Mouse (Mus musculus): Measurements from ENCODE around the gene Asb6.

The Asb6 gene

DNA sequence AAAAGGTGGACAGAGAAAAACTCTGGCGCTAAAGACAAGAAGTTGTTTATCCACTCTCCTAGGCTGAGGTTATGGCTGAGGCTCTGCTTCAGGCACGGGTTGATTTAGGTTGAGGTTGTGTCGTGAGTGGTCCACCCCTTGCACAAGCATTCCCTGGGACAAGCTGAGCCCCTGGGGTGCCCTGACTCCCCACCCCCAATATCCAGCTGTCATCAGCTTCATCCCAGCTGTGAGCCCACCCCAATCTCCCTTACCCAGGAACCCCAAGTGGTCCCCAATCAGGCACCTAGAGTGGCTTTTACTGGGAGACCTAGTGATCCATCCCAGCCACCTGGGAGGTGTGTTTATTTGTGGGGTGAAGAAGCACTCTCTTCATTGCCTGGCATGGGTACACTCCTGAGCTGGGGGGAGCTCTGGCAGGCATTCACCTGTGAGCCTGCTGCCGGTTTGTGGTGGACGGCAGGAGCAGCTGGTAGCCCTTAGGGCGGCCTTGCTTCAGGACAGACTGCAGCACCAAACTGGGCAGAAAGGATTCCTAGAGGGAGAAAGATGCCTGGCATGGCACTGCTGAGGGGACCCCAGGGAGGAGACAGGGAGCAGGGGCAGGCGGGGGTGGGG is 34.8 kb downstream of the Asb6 start:
- DNase-seq = no peak

DNA sequence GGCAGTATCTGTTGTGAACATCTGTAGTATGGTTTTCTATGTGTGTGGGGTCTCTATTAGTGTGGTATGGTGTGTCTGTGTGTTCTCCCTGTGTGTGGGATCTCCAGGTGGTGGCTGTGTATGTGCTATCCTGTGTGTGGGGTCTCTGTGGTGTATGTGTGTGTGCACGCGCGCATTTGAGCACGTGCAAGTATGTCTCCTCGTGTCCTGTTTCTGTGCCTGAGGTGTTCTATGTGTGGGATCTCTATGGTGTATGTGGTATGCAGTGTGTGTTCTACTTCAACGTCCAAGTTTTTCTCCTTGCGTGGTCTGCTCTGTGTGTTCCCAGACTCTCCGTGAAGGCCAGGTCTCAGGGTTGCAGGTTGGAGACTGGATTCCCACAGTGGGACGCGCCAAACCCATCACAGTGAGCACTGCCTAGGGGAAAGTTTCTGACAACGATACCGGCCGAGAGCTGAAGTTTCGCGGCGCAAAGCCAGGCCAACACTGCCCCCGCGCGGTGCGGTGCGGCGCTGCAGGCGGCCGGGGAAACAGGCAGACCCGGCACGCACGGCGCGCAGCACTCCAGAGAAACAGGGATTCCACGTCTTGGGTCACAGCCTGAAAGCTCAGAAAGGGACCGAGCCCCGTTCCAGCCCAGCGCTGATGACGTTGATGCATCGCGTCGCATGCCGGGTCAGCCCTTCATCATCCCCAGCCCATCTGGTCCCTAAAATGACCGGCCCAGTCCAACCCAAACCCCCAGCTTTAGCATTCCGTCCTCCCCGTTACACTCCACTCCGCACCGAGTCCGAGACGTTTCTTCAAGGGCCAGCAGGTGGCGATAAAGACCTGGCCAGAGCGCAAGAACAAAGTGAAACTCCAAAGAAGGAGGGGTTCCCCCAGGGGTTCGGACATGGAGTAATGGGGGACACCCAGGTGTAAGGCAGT is 35.7 kb downstream of the Asb6 start:
- DNase-seq = peak; percentile 97

DNA sequence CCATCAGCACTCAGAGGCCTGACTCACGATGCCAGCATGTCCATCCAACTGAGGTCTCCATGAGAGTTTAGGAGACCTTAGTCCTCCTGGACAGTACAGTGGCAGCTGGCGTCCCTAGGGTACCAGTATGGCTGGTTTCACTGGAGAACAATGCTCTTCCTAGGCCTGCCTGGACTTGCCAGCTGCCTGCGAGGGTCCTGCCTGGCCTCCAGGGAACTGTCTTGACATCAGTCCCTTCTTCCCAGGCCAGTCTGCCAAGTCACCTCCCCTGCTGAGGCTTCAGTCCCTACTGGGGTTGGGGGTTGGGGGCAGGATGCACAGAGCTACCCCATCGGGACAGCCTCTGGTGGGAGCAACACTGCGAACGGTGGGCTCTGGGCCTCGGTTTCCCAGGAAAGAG is 38.1 kb downstream of the Asb6 start:
- no peak for DNase-seq

DNA sequence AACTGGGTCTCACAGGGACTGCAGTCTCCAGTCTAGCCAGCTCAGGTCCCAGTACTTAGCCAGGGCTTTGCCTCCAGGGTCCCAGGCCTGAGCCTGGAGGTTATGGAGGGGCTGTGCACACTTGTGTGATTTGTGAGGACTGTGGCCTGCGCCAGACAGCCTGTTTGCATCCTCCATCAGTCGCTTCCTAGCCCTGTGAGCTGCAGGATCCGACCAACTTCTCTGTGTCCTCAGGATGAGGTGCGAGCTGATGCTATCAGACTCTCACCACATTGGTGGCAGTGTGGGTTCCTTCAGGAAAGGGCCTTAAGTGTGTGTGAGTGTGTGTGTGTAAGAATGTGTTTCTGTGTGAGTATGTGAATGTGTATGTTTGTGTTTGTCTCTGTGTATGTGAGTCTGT is 42.7 kb downstream of the Asb6 start:
- DNase-seq = no peak

DNA sequence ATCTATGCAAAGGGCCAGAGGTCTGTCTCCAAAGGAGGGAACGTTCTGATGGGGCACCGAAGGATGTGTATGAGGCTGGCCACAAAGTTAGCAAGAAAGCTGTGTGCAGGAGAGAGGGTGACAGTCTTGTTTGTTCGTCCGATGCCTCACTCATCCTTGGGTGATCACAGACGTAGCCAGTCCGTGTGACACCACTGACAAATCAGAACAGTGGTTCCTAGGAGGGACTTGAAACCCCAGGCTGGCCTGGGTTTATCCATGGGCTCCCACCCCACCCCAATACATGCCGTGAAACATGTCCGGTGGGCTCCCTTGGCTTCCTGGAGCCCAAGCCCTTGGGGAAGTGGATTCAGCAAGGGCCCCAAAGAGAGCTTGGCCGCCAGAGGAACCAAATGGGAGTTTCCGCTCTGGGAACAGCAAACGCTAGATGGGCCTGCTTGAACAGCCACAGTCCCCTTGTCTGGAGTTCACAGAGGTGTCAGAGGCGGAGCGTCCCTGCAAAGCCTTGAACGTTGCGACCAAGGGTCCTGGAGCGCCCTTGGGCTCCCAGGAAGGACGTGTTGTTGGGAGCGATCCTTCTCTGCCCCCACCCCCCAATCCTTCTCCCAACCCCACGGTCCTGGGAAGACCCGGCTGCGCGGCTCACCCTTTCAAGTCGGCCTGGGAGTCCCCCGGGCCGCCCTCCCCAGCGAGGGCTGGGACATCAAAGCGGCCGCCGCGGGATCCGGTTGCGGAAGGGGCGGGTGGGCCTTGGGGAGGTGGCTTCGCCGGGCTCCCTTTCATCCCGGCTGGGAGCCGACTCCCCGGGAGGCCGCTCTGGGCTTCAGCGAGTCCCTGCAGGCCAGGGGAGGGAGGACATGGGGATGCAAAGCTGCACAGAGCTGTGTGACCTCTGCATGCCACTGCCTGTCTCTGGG is 45.8 kb downstream of the Asb6 start:
- DNase-seq = no peak

DNA sequence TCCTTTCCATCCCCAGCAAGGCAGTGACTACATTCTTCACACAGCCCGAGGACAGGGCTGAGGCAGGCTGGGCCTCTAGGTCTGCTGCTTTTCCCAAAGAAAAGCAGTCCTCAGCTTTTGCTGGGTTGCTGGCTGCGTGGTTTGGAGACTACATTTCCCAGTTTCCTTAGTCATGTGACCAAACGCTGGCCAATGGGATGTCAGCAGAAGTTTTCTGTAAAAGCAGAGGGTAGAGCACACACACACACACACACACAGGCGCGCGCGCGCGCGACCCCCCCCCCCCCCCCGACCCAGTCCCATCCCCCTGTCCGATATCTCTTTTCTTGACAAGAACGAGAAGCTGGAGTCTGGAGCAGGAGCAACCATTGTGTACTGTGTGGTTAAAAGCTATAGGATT is 46.8 kb downstream of the Asb6 start:
- DNase-seq = peak; percentile 49

DNA sequence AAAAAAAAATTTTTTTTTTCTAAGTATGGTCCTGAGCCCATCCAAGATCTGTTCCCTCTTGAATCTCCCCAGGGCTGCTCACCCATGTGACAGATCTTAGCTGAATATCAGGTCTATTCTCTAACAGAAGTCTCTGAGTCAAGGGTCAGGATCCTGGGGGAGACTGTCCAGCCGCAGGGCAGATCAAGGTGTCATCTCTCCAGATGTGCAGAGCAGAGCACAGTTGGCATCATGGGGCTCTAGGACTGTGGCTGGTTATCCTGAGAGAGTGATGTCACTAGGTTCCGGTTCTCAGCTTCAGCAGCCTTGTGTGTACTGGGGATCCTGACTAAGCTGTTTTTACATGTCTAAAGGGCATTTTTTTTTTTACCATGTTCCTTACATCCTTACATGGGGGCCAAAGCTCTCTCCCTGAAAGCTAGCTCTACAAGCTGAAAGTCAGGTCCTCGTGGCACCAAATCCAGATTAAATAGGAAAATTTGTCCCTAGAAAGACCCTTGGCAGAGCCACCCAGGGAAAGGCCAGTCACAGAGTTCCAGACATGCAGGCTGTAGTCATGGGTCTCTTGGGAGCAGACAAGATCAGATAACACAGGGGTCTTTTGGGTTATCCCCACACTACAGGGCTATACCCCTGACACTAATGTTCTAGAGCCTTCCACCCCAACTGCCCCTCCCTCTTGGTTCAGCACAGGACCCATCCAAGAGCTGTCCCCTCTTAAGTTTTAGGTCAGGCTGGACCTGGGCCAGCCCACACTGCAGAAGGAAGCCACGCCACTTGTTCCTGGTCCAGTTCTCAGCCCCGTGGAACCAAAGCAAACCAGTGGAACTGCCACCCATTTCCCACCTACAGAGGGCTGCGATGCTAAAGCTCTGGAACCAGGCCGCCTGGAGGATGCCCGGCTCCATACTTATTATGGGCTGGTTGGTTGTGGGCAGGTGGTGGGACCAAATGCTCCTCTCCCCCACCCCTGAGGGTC is 47.5 kb downstream of the Asb6 start:
- DNase-seq = no peak

DNA sequence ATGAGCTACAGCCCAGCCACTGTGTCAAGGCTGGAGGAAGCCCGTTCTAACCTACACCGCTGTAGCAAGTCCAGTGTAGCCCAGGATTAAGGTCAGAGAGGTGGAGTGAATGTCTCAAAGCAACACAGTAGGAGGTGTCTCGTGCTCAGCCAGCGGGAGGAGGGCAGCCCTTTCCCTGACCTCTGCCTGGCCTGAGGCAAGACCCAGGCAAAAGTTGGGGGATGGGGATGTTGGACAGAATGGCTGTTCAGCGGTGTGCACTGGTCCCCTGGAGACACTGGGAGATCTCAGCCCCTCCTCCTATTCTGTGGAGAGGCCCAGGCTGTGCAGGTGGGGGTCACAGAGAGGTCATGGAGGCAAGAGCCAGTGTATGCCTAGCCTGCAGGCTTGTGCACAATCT is 50.9 kb downstream of the Asb6 start:
- no peak for DNase-seq

DNA sequence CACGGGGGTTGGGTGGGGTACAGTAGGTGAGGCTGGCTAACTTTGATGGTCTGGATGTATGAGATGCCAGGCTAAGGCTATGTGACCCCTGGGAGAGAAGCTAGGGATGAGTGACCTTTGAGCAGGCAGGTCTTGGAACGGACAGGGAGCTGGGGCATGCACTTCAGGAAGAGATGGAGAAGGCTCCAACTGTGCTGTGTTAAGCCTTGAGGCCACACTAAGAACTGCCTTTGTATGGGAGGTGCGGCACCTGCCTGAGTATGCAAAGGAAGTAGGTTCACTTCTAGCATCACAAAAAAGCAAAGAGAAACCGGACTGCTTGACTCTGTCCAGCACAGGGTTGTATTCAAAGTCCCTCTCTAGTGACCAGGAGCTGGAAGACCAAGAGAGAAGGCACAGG is 51.9 kb downstream of the Asb6 start:
- no peak for DNase-seq

DNA sequence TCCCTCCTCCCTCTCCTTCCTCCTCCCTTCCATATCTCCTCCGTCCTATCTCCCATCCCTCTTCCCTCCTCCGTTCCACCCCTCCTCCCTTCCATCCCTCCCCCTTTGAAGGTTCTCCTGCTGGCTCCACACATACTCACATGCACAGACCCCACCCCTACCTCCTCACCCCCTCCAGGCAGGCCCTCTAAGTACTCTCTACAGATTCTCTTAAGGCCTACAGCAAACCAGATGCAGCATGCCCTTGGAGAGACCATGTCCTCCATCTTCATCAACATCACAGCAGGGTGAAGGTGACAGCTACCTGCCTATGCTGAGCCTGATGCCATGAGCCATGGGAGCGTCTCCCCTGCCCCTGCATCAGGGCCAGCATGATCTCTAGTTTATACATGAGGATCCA is 52.9 kb downstream of the Asb6 start:
- DNase-seq = no peak

DNA sequence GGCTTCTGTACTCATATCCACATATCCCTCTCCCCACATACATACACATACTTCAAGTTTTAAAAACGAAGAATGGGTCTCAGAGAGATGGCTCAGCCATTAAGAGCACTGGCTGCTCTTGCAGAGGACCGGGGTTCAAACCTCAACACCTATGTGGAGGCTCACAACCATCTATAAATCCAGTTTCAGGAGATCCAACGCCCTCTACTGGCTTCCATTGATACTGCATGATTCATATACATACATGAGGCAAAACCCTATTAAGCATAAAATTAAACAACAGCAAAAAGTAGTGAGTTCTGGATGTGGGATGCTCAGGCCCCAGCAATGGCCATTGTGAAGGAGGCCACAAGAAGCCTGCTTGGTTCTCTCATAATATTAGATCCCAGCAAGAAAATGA is 54.2 kb downstream of the Asb6 start:
- no peak for DNase-seq

DNA sequence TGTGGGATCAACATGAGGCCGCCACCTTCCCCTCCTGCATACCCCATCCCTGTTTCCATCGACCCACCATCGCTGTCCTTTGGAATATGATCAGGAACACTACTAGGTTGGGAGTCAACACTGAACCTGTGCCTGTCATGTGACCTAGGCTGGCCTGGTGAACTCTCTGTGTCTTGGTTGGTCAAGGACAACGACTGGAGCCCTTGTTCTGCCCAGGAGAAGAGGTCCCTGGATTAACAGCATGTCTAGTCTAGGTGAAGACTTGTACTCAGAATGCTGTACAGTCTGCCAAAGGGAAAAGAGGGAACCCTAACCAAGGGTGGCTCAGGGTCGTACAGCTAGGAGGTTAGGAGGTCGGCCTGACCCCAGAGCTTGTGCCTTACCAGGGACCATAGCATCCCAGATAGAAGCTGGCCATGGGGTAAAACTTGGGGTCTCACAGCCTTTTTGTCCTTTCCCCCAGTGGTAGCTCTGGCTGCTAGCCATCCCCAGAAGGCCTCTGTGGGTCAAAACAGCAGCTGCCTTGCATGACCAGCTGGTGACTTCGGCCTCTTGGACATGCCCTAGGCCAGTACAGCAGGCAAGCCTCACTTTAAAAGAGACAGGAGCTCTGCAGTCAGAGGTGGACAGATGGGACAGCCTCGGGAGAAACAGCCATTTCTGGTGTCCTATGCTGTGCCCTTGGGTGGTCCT is 56.7 kb downstream of the Asb6 start:
- DNase-seq = peak; percentile 20
